Comparison of ENCODE assay signal across 11 mouse cellular contexts in genomic region chr11:72535519-72535918, GRCm38 (mm10). TPM values are rescaled to one million over a fixed set of nuclear protein-coding genes. Genes with fewer than 3 reads are reported as not detected.
A peak's percentile ranks its signal among the peaks of the same experiment; 100 is the strongest.
DNase-seq lines count a peak whose midpoint lies in the region; ATAC-seq and TF ChIP-seq lines count a peak whose summit lies in the region.
"Had no signal": no experiment of that assay in that cellular context is flagged by ENCODE, and none has a peak within 500 bp of the region (broad histone marks: within the 10 kb centered on the region; RNA-seq: fewer than 3 reads in every experiment).

No protein-coding gene starts in this region.

- no peak overlapping the region for H3K9ac ChIP-seq in kidney, embryonic 14.5 days (ENCODE audit: low read depth, low read length)
- no peak overlapping the region for H3K9ac ChIP-seq in ES-E14 (ENCODE audit: insufficient read depth, low read depth, low read length, poor library complexity, severe bottlenecking)
- no peak overlapping the region for H3K9ac ChIP-seq in forebrain, embryonic 13.5 days

- H3K27ac ChIP-seq in kidney, adult 2 months (ENCODE audit: insufficient read depth, low read depth, low read length), result no peak overlapping the region
- H3K27ac ChIP-seq in kidney, embryonic 14.5 days (ENCODE audit: low read depth, low read length), result no peak overlapping the region
- no peak overlapping the region for H3K27ac ChIP-seq in ES-E14 (ENCODE audit: insufficient read depth, low read depth, low read length, poor library complexity, severe bottlenecking)
- no peak overlapping the region for H3K27ac ChIP-seq in forebrain, embryonic 13.5 days

- ATAC-seq in kidney, embryonic 14.5 days (ENCODE audit: low FRiP score, low TSS enrichment), result no peak
- no peak for ATAC-seq in forebrain, embryonic 13.5 days
- ATAC-seq: midbrain, embryonic 16.5 days had no signal

- no peaks in the 10 kb centered on the region for H3K36me3 ChIP-seq in kidney, adult 2 months (ENCODE audit: control insufficient read depth, insufficient read depth, low read length)
- no peaks in the 10 kb centered on the region for H3K36me3 ChIP-seq in kidney, embryonic 14.5 days (ENCODE audit: control insufficient read depth, insufficient read depth, low read length)
- H3K36me3 ChIP-seq in ES-E14 (ENCODE audit: control insufficient read depth, insufficient read depth, low read length, poor library complexity, severe bottlenecking), result no peaks in the 10 kb centered on the region
- no peaks in the 10 kb centered on the region for H3K36me3 ChIP-seq in forebrain, embryonic 13.5 days (ENCODE audit: poor library complexity, severe bottlenecking)

- no peak overlapping the region for H3K4me2 ChIP-seq in kidney, embryonic 14.5 days (replicated peaks; ENCODE audit: low read depth, low read length)
- H3K4me2 ChIP-seq in forebrain, embryonic 13.5 days, result no peak overlapping the region
- H3K4me2 ChIP-seq: heart, embryonic 11.5 days had no signal

- no peak for TF ChIP-seq POLR2A in kidney, adult 2 months (IDR thresholded peaks at IDR 0.05; ENCODE audit: low read depth, low read length)

- H3K27me3 ChIP-seq in kidney, adult 2 months (replicated peaks; ENCODE audit: control insufficient read depth, insufficient read depth, low read length), result no peaks in the 10 kb centered on the region
- no peaks in the 10 kb centered on the region for H3K27me3 ChIP-seq in kidney, embryonic 14.5 days (ENCODE audit: control insufficient read depth, insufficient read depth, low read length)
- no peaks in the 10 kb centered on the region for H3K27me3 ChIP-seq in forebrain, embryonic 13.5 days

- DNase-seq in kidney, adult 2 months, result peak; percentile 17
- DNase-seq in 416B (ENCODE audit: low read depth), result peak; percentile 28
- DNase-seq in ES-E14 (ENCODE audit: low read depth, low spot score), result peak; percentile 44
- peak; percentile 26 for DNase-seq in naive thymus-derived CD4-positive, alpha-beta T cell, adult 2 months (ENCODE audit: low read depth)
- no peak for DNase-seq in urinary bladder, adult 18-20 months (ENCODE audit: low spot score in 2 of 2)
- no peak for DNase-seq in heart, adult 8-10 months (ENCODE audit: low spot score)
- DNase-seq: right cerebral cortex, postnatal 25 days had no signal

- no peaks in the 10 kb centered on the region for H3K4me1 ChIP-seq in kidney, adult 2 months (ENCODE audit: control insufficient read depth, insufficient read depth, low read length)
- no peaks in the 10 kb centered on the region for H3K4me1 ChIP-seq in kidney, embryonic 14.5 days (ENCODE audit: control insufficient read depth, insufficient read depth, low read length)
- peaks cover 7 to 14% of the 10 kb centered on the region in 2 experiments; a peak in 3 of 4 replicates for H3K4me1 ChIP-seq in ES-E14 (ENCODE audit: control insufficient read depth in 2 of 2, insufficient read depth in 2 of 2, low read length in 2 of 2, poor library complexity in 1 of 2)
- H3K4me1 ChIP-seq in forebrain, embryonic 13.5 days, result no peaks in the 10 kb centered on the region

- no peak overlapping the region for H3K4me3 ChIP-seq in kidney, adult 2 months (ENCODE audit: insufficient read depth, low read depth, low read length)
- H3K4me3 ChIP-seq in kidney, embryonic 14.5 days (ENCODE audit: low read length), result no peak overlapping the region
- no peak overlapping the region for H3K4me3 ChIP-seq in ES-E14 (ENCODE audit: insufficient read depth in 1 of 2, low read depth in 1 of 2, low read length in 2 of 2, poor library complexity in 1 of 2, severe bottlenecking in 1 of 2)
- H3K4me3 ChIP-seq in forebrain, embryonic 13.5 days, result no peak overlapping the region

- 90% methylated on average over 3 of the region's 3 CpGs for WGBS in kidney, adult 2 months
- 83% methylated on average over 3 of the region's 3 CpGs for whole genome bisulfite sequencing in kidney, embryonic 14.5 days
- WGBS in forebrain, embryonic 13.5 days, result 84% methylated on average over 3 of the region's 3 CpGs

- peak; percentile 52 for TF ChIP-seq CTCF in kidney, adult 2 months (conservative IDR thresholded peaks at IDR 0.05; ENCODE audit: insufficient read depth, insufficient read length, low read depth, low read length)

- no peaks in the 10 kb centered on the region for H3K9me3 ChIP-seq in kidney, embryonic 14.5 days (ENCODE audit: control insufficient read depth, low read length)
- H3K9me3 ChIP-seq in ES-E14 (ENCODE audit: control insufficient read depth, insufficient read depth, low read depth, low read length), result no peaks in the 10 kb centered on the region
- H3K9me3 ChIP-seq in forebrain, embryonic 13.5 days (replicated peaks), result no peaks in the 10 kb centered on the region

- in situ Hi-C loops in ES-E14 (cut with MboI; ENCODE audit: low sequenced_read_pairs in 2 of 2, unreplicated experiment in 2 of 2), result no loop called here

TF ChIP-seq in ES-E14, 5 proteins besides CTCF, POLR2A, EP300 and RAD21:
- TF ChIP-seq ZC3H11A (IDR thresholded peaks at IDR 0.05; ENCODE audit: borderline replicate concordance, low read depth, low read length), result peak; percentile 45; the same call in 1 of the 2 replicates
- TF ChIP-seq MAFK (IDR thresholded peaks at IDR 0.05; ENCODE audit: insufficient read depth, low read depth, low read length), result no peak

RNA-seq across cellular contexts. Expression of gene Spns3, which starts 14.8 kb away (rescaled TPM):
- 8.9 and 9.4 TPM in 2 replicates for polyA plus RNA-seq in kidney, adult 2 months (2012; rRNA removed)
- 0.20 and 0.29 TPM in 2 replicates for polyA plus RNA-seq in kidney, embryonic 14.5 days (2014; fragmentation: Nextera tagmentation; extraction: Ambion mirVana)
- total RNA-seq in ES-E14 (2012; rRNA removed), result 0.32 and 1.9 TPM in 2 replicates
- under 1 TPM in 1 of 4 experiments, not detected in 3; 0.14 TPM for total RNA-seq in heart, adult 8-10 months (2022)
- 0.14 TPM in 1 of 2 replicates, not detected in the other for polyA plus RNA-seq in forebrain, embryonic 13.5 days (2015; fragmentation: Nextera tagmentation; extraction: Ambion mirVana)
- polyA plus RNA-seq: midbrain, embryonic 16.5 days had no signal

RNA-seq across cellular contexts. Expression of gene Spns2, which starts 45.8 kb away (rescaled TPM):
- 102 TPM in 2 replicates for polyA plus RNA-seq in kidney, adult 2 months (2012; rRNA removed)
- polyA plus RNA-seq in kidney, embryonic 14.5 days (2014; fragmentation: Nextera tagmentation; extraction: Ambion mirVana), result 2.0 and 2.4 TPM in 2 replicates
- total RNA-seq in ES-E14 (2012; rRNA removed), result 2.4 and 3.3 TPM in 2 replicates
- 10 to 100 TPM in 1 of 4 experiments, 1 to 10 TPM in 3; 7.4 to 10.2 (median 7.9) TPM for total RNA-seq in heart, adult 8-10 months (2022)
- polyA plus RNA-seq in forebrain, embryonic 13.5 days (2015; fragmentation: Nextera tagmentation; extraction: Ambion mirVana), result 3.5 and 3.6 TPM in 2 replicates

Comparison
In these comparisons a context has a peak if more than half of its experiments do, and no peak if none do; other contexts are left out.
1. RNA of gene Spns2, which starts 45.8 kb away (polyA plus RNA-seq): 102 TPM in kidney, adult 2 months; 3.5 to 3.6 TPM in forebrain, embryonic 13.5 days and 2.0 to 2.4 TPM in kidney, embryonic 14.5 days; every median in the first group is over 10 times any median in the second.
2. DNase-seq: peak in kidney, adult 2 months (single experiment), 416B (single experiment), ES-E14 (single experiment) and naive thymus-derived CD4-positive, alpha-beta T cell, adult 2 months (single experiment); none in urinary bladder, adult 18-20 months (0 of 2) and heart, adult 8-10 months (single experiment).